Mouse (Mus musculus) brain, embryonic 14.5 days (tissue): ENCODE measurements at regions not wholly inside any gene's neighbourhood (a gene's known extent, or its start where the extent isn't known, plus 50 kb on each side); places are given as distances from the start of the nearest gene placed in this dataset.

ENCODE experiments used
- CTCF ChIP-seq: fragments of 200-500 bp; IDR thresholded peaks from 2 replicates; pipeline ENCODE4 v1.5.1; 2012; ENCODE audit warnings: inconsistent platforms, mild to moderate bottlenecking, moderate library complexity, borderline replicate concordance; ENCODE audit not compliant: insufficient read depth, insufficient read length; ENCODE audit errors: extremely low read depth
- POLR2A ChIP-seq: fragments of 200-500 bp; IDR thresholded peaks from 2 replicates; pipeline ENCODE4 v1.6.1; 2012; ENCODE audit warnings: mild to moderate bottlenecking, inconsistent platforms, borderline replicate concordance; ENCODE audit not compliant: poor library complexity, insufficient read depth, insufficient read length, severe bottlenecking; ENCODE audit errors: extremely low read depth

DNA sequence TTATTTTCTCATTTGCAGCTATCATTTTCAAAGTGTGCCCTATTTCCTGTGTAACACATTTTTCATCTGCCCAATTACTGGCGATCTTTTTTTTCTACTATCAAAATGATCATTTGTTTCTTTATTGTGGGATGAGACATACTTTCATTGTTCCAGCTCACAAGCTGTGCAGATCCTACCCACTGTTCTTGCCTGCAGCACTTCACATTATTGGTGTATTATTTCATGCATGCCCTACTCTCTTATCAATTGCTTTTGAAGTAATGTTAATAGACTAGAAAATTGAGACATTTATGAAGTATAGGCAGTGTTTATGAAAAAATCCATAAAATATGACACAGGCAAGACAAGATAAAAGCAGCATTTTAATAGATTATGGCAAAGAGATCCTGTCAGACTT lies 204.6 kb downstream of the Dph6 start:
- TF ChIP-seq POLR2A (no peak), CTCF (no peak)
